Mouse (Mus musculus) ES-Bruce4 (cell line): ENCODE results near the gene Mecom.

ENCODE experiments used
- CTCF ChIP-seq: IDR thresholded peaks from one replicate; pipeline ENCODE4 v1.8.1; 2011; ENCODE audit warnings: low read depth, low read length
- EP300 ChIP-seq: IDR thresholded peaks from 2 replicates; pipeline ENCODE4 v1.6.1; 2011; ENCODE audit warnings: low read depth, low read length; ENCODE audit not compliant: insufficient read depth
- POLR2A ChIP-seq: IDR thresholded peaks from one replicate; pipeline ENCODE4 v1.8.1; 2011; ENCODE audit warnings: low read length; ENCODE audit not compliant: insufficient read depth

DNA sequence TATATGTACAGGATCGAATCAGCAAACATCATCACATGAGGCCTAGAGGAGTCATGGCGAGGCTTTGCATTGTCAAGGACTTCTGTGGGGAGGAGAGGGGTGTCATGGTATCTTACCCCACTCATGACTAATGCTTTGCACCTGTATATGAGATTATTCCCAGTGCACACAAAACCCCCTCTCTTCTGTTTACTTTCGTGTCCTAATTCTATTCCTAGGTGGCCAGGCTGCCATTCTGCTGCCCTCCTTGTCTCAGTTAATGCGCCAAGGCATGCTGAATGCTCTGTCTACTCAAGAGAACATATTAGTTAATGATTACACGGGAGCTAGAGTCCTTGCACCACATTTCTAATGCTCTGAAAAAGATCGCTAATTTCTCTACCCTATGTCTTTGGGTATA lies 412.0 kb downstream of the Mecom start:
- TF ChIP-seq POLR2A (no peak), CTCF (no peak), EP300 (no peak)
